Mouse (Mus musculus) adrenal gland, adult (tissue): ENCODE results near the gene Ggct.

Source experiments
- DNase-seq, 2 experiments: peaks; one replicate each; pipeline ENCODE4 v3.0.0; 2022 to 2023; ENCODE audit warnings: low spot score in 1 of 2; ENCODE audit not compliant: inconsistent age in 2 of 2

The Ggct gene

DNA sequence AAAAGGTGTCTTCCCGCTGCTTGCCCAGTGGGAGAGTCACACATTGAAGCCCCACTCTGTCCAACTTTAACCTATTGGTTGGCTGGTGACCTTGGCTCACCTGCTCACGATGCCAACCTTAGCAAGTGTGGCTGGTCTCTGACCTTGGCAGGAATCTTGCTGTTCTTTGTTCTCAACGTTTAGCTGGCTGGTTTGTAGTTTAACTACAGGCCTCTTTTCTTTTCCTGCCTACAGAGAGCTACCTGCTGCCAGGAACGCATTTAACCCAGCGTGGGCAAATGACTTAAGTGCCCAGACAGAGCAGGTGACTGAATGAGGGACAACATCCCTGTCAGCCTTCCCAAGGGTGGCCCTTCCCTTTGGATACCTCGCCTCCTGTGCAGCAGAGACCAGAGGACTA, 5.0 kb upstream of the Ggct start:
- DNase-seq = no peak

DNA sequence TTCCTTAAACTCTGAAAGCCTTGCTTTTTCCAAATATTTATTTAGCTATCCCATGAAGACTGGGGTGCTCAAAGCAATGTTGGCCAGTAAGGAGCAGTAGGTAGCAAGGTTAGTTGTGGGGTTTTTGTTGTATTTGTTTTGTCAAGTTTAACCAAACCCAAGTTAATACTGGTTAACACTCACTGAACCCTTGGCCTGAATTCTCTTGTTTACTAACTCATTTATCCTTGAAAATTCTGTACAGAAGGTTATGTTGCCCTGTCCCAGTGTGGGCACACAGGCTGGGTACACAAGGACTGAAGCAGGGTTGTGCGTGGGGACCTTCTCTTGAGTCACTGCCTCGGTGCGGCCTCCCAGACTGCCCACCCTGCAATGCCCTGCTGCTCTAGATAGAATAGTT, 3.6 kb upstream of the Ggct start:
- DNase-seq = peak in 1 of 2 experiments; percentile 68

DNA sequence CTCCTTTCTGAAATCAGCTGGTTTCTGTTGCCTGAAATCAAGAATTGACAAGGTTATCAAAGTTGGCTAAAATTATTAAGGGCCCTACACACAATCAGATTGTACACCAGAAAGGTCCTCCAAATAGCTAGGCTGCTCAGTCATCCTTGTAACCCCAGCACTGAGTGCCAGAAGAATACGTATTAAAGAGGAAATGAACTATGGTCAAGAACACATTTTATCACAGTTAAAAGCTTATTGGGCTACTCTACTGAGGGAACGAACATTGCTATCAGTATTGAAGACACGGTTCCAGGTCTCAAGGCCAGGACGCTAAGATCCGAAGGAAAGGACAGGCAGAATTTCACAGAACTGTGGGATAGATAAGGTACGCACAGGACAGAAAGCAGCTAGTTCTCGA, 609 bp downstream of the Ggct start:
- DNase-seq = no peak

DNA sequence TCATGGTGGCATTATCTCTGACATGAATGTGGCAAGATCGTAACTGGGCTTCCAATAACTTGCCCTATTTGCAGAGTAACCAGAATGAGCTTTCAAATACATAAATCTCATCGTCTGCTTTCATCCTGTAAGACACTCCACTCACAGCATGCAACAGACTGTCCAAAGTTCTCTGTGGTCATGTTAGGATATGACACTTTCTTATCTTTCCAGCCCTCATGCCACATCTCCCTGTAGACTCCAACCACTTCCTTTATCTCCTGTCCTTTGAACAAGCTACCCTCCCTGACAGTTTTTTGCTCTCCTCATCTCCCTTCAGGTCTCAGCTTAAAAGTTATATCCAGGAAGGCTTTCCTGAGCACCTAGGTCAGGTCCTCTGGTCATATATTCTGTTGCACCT, 1.6 kb downstream of the Ggct start:
- DNase-seq = no peak

DNA sequence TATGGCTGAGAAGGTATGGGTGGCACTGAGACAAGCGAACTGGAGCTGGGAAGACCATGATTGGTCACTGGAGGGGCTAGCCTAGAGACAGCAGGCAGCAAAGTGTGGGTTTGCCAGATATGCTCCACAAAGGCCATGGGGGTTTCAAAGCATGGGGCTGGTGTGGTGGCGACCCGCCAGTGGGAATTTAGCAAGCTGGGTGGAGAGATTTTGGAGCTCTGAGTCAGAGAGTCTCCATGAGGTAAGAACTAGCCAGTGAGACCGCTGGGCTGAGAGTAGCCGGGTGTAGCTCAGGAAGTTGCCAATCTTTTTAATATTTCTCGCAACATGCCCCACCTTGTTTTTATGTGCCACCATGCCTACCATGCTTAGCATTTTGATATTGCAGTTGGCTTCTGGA, 4.6 kb downstream of the Ggct start:
- DNase-seq = no peak

DNA sequence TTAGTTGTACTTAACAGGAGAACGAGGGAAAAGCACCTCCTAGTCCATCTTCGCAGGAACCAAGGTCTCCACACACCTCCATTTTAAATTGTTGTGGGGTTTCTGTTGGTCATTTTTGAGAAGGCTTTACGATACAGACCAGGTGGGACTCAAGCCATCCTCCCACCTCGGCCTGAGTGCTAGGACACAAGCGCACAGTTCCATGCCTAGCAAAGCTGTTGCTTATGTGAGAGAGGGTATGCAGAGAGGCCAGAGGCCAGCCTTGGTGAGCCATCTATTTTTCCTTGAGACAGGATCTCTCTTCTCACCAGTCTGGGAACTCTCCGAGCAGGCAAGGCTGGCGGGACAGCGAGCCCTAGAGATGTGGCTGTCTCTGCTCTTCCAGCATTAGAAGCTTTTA, 8.7 kb downstream of the Ggct start:
- no peak for DNase-seq

DNA sequence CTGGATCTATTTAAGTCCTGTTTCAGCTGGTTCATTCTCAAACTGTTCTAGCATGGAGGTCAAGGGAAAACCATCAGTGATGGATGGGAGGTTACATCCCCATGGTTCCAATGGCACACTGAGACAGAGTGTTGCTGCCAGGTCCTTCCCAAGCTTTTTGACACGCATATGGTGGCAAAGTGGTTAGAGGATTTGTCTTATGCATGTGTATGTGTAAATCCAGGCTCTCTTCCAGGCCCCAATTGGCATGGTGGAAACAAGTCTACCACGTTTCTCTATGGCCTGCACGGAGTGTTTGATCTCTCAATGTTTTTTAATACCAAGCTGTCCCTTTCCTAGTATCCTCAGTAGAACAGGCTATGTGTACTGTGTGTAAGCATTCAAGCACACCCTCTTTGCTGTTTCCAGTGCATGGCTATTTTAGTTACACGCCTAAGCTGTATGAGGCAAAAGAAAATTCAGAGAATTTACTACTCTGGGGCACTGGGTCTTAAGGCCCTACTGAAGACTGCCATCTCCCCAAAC, 9.2 kb downstream of the Ggct start:
- DNase-seq = no peak

DNA sequence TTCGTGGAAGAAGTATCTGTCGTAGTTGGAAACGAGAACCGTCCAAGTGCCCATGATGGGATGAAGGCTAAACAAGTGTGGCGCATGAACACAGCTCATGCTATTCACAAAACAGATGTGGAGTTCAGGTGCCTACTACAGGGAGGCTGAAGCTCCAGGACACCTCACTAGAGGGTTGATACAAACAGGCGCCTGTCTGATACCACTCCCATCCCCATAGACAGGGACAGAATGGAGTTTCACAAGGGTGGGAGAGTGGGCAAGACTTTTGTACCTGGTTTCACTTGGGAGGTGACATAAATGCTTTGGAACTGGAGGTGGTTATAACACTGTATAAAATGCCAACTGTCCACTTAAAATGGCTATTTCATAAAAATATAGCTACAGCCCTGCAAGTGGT, 13.3 kb downstream of the Ggct start:
- DNase-seq = no peak

DNA sequence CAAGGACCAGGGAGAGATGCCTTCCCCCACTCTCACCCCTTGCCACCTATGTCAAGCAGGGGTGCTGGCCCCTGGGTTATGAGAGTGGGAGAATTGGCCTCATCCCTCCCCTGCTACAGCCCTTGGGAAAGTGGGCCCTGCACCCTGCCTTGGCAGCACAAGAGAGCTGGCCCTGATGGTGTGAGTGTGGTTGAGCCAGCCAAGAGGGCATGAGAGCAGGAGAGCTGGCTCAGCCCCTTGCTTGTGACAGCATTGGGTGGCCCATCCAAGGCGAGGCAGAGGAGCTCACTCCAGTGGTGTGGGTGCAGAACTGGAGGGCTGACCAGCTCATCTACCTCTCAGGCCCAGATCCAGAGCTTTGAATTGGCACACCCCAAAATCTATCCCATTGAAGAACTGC, 17.1 kb downstream of the Ggct start:
- no peak for DNase-seq

DNA sequence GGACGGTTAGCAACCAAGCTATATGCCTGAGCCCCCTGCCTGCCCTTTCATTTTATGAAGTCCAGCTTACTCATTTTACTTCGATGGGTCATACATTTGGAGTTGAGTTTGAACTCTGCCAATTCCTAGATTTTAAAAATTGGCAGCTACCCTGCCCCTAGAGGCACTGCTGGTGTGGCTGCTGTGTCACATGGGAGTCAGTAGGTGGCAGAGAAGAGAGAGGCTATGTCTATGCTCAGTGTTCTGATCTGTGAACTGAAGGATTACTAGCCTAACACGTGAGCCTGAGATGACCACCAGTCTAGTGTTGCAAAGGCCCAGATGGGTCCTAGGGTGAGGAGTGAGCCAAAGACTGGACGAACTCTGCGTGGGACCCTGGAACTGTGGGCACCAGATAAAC, 18.2 kb downstream of the Ggct start:
- peak in 1 of 2 experiments; percentile 67 for DNase-seq

DNA sequence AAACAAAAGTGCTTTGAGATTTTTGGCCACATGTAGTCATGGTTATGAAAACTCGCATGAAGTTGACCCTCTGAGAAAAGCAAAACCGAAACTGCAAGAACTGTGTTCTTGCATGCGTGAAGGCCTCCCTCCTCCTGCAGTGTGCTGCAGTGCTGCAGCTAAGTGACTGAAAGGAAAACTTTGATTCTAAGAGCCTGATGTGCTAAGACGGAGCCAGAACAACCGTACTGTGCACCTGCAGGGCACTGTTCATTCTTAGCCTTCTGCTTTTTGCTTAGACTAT, 19.9 kb downstream of the Ggct start:
- peak in 1 of 2 experiments; percentile 81 for DNase-seq

DNA sequence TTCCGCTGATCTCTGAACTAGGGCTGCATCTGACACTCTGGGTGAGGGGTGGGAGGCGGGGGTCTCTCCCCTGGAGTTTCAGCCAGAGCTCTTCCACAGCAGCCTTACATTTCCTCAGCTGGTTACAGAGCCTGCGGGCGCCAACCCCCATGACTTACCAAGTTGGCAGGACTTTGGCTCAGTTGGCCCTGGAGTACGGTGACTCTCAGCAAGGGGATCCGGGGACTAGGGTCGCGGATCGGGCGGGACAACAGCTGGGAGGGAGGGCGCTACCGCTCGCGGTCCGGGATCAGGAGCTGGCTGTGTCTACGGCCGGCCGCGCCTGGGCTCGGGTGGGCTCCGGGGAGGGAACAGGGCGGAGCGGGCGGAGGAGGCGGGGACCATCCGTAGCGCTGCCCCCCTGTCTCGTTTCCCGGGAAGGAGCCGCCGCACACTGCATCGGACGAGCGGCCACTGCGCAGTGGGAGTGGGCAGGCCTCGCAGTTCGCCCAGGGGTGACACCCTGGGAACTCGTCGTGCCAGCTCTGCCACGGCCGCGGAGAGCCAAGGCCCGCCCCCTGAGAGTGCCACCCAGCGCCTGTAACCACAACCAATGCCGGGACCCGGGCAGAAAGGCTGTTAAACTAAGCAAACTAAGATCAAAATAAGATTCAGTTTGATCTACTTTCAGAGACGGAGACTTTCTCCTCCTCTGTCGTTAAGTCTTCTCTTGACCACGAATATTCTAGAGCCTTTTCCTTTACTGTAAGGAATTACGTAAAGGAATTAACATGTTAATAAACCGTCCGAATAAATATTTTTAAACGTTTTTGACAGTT, 20.4 kb downstream of the Ggct start, which contains the start of gene Nod1:
Gene Nod1, minus strand, starts transcription at position 502 of the 818 bp plus-strand sequence.
- peak; percentile 86 to 94 for DNase-seq

DNA sequence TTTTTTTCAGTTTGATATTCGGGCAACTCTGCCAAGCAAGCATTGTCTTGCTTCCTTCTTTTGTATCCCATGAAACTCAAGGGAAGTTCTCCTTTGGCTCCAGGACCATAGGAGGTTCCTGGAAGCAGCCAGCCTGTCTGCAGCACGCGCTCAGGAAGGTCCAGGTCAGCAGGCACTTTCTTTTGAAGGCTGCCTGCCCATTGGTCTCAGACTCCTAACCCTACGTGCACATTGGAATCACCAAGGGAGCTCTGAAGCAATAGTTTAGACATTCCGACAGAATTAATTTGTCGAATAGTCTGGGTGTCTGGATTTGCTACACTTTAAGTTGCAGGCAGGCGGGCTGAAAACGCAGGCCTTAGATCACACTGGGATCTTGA, 21.0 kb downstream of the Ggct start:
- peak; percentile 37 to 79 for DNase-seq

DNA sequence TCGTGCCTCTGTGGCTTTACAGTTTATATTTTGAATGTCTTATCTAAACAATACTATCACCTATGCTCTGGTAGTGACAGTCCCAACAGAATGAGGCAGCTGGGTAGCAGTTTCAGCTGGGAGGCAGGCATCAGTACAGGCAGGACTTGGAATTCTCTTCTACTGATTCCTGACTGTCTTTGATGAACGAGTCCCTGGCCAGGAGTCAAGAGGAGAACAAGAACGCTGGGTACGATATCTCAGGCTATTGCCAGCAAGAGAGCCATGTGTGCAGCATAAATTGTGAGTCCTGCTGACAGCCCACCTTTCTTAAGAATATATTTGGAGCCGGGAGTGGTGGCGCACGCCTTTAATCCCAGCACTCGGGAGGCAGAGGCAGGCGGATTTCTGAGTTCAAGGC, 22.2 kb downstream of the Ggct start:
- peak in 1 of 2 experiments; percentile 37 for DNase-seq

DNA sequence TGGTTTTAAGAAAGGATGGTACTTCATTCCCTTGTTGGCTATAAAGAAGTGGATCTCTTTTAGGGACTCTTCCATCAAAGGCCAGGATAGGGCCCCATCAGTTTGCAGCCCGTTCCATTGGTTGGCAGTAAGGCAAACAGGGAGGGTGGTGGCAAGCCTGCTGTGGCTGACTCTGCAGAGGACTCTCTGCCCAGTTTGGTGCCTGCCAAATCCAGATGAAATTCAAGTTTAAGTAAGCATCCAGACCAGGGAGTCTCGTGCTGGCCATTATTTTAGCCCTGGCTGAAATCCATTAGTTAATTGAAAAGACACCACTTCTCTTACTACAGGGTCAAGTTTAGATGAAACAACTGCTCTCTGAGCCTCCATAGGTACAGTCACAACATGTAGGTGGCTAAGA, 22.9 kb downstream of the Ggct start:
- DNase-seq = no peak

DNA sequence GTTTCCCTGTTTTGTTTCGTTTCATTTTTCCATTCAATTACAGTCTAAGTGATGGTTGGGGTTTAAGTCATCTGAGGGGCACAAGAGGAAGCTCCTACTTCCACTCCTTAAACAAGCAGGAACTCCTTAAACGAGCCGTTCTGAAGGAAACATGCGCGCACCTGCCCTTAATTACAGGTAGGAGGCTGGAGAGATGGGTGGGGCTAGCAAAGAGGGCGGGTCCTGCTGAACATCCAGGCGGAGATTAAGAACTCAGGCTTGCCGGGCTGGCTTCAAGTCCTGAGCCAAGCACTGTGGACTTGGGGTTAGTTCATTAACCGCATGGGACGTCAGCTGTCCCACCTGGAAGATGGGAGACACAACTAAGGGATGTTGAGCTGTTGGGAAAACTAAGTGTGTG, 25.2 kb downstream of the Ggct start:
- no peak for DNase-seq

DNA sequence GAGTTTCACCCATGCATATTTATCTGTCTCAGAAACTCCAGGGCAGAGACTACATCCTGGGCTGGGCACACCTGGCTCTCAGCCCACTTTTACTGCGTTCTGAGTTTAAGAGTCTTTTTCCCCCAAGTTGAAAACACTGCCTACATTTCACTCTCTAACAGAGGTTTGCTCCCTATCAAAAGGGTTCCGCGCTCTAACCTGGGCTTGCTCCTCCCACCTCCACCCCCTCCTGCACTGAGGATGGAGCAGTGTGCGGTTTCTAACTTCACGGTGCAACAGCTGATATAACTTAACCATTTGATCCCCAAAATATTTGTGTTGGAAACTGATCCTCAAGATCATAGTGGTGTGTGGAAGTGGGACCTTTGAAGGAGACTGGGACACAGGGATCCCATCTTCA, 27.5 kb downstream of the Ggct start:
- no peak for DNase-seq

DNA sequence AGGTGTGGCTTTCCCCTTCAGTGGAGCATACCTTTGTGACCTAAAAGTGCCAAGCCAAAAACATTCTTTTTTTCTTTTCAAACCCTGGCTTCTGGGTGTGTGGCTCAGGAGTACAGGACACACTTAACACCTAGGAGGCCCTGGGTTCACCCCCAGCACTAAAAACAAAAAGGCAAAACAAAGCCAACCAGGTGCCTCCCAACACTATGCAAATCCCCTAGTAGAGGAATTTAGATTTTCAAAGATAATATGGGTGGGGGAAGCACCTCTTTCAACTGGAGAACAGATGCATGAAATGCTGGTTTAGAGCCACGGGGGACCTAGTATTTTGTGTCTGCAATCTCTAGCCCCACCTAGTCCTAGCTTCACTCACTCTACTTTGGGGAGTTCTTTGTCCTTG, 28.0 kb downstream of the Ggct start:
- no peak for DNase-seq

DNA sequence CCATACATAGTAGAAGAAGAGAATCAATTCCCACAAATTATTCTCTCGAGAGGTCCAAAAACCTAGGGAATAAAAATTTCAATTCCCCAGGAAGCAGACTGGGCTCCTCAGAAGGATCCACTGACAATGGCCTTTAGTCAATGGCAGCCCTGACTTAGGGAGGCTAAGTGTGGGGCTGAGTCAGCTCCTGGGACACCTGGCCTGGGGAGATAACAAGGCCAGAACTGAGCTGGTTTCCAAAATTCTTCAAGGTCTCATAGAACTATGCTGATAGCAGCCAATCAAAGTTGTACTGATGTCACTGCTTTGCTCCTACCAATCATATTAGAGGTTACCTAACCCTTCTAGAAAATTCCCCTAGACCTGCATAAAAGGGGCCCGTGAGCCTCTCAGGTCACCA, 29.2 kb downstream of the Ggct start:
- no peak for DNase-seq

DNA sequence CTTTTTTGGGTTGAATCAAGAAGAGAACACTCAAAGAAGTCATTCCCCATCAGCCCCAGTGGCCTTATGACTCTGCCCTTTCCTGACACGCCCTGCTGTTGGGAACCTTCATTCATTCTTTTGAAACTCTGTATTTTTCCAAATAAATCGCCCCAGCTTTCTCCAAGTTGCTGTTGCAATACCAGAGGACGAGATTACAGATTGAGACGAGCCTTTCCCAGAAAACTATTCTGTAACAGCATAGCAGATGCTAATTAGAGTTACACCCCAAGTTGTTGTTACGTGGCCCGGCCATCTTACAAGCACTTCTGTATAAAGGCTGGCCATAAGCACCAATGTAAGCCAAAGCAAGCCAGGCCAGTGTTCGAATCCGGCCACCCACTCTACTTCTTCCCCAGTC, 35.1 kb downstream of the Ggct start:
- peak in 1 of 2 experiments; percentile 74 for DNase-seq

DNA sequence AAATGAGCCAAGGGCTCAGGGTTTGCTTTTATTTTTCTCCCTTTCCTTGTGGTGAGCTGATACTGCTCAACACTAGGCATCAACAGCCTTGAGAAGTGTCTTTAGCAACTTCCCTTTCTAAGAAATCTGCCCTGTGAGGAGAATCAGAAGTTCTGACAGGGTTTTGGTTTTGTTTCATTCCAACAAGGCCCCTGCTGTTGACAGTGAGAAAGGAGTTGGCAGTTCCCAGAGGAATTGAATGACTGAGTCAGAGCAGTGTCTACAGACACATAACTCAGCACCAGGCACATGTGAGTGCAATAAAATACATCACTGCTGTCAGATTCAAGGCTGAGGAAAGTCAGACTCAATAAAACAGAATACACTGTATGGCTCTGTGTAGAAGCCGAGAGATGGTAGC, 36.3 kb downstream of the Ggct start:
- DNase-seq = peak; percentile 47 to 87

DNA sequence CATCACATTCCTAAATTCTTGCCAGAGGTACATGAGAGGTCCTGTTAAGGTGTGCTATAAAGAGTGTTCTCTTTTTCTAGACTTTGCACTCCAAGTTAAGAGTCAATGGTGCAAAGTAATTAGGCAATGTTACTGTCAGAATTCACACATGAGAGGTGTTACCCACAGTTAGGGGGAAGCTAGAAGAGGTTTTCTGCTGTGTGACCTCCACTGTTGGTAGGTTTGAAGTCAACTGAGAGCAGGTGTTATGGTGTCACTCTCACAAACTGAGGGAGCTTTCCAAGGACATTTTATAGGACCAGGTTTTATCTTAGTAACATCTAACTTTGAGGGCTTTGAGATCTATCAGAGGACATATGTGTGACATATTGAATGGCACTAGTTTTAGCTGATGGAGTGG, 36.8 kb downstream of the Ggct start:
- DNase-seq = no peak
